ENCODE assay signal across 31 mouse cellular contexts in genomic region chr7:127880431-127880830, GRCm38 (mm10). TPM values are rescaled to one million over a fixed set of nuclear protein-coding genes. Genes with fewer than 3 reads are reported as not detected.
"Had no signal": no experiment of that assay in that cellular context is flagged by ENCODE, and none has a peak within 500 bp of the region (broad histone marks: within the 10 kb centered on the region; RNA-seq: fewer than 3 reads in every experiment).

No protein-coding gene starts in this region.

- H3K4me3 ChIP-seq: gastrocnemius, adult 2 months; heart, adult 2 months; heart, embryonic 13.5 days; heart, embryonic 15.5 days; hindbrain, embryonic 10.5 days; hindbrain, embryonic 12.5 days; intestine, embryonic 15.5 days; layer of hippocampus, adult 2 months; limb, embryonic 13.5 days; limb, embryonic 15.5 days; liver, embryonic 12.5 days had no signal

- H3K27me3 ChIP-seq: heart, embryonic 13.5 days; heart, embryonic 15.5 days; hindbrain, embryonic 12.5 days; intestine, embryonic 15.5 days; limb, embryonic 13.5 days; limb, embryonic 15.5 days; liver, embryonic 12.5 days had no signal

- DNase-seq: gastrocnemius, adult 2 months; gastrocnemius, postnatal 10 days; gastrocnemius, postnatal 25 days; heart, adult 2 months; heart, postnatal 14 days; heart, postnatal 4 days; kidney, adult 18-20 months; kidney, adult 8-10 months; kidney, postnatal 10 days; kidney, postnatal 4 days; left cerebral cortex, postnatal 4 days had no signal

- ATAC-seq: hindbrain, embryonic 16.5 days; inflammation-experienced regulatory T-cells, adult 6 months; intestine, embryonic 15.5 days; intestine, postnatal 0 days; liver, embryonic 12.5 days had no signal

- H3K9me3 ChIP-seq: heart, embryonic 13.5 days; heart, embryonic 15.5 days; hindbrain, embryonic 10.5 days; hindbrain, embryonic 12.5 days; intestine, embryonic 15.5 days; limb, embryonic 13.5 days; limb, embryonic 15.5 days had no signal

- H3K27ac ChIP-seq: gastrocnemius, adult 2 months; heart, adult 2 months; heart, embryonic 13.5 days; heart, embryonic 15.5 days; hindbrain, embryonic 10.5 days; hindbrain, embryonic 12.5 days; hindbrain, embryonic 14.5 days; intestine, embryonic 15.5 days; layer of hippocampus, adult 2 months; limb, embryonic 13.5 days; limb, embryonic 15.5 days; liver, embryonic 12.5 days had no signal

- H3K4me2 ChIP-seq: heart, embryonic 11.5 days; heart, embryonic 13.5 days; heart, embryonic 15.5 days; hindbrain, embryonic 12.5 days; hindbrain, embryonic 14.5 days; intestine, embryonic 15.5 days; limb, embryonic 13.5 days; limb, embryonic 15.5 days; liver, embryonic 12.5 days had no signal

- H3K9ac ChIP-seq: heart, embryonic 13.5 days; heart, embryonic 15.5 days; hindbrain, embryonic 12.5 days; hindbrain, embryonic 14.5 days; intestine, embryonic 15.5 days; limb, embryonic 13.5 days; limb, embryonic 15.5 days; liver, embryonic 12.5 days had no signal

RNA-seq across cellular contexts. Expression of gene Gm21974, which starts 14.8 kb away (rescaled TPM):
- polyA plus RNA-seq: frontal cortex, adult 2 months; heart, adult 2 months; heart, embryonic 11.5 days; heart, embryonic 13.5 days; heart, embryonic 15.5 days; heart, postnatal 0 days; hindbrain, embryonic 10.5 days; hindbrain, embryonic 12.5 days; hindbrain, embryonic 14.5 days; hindbrain, embryonic 16.5 days; inflammation-experienced regulatory T-cells, adult 6 months; intestine, embryonic 15.5 days; intestine, postnatal 0 days; kidney, embryonic 14.5 days; kidney, embryonic 16.5 days; limb, embryonic 11.5 days; limb, embryonic 13.5 days; limb, embryonic 15.5 days; liver, adult 2 months; liver, embryonic 12.5 days had no signal
